Mouse (Mus musculus) liver, embryonic 16.5 days (tissue): ENCODE data around the gene Yaf2. TPM values are rescaled to one million over a fixed set of nuclear protein-coding genes. Genes with fewer than 3 reads are reported as not detected.

ENCODE experiments used
- ATAC-seq: fragments of 200-750 bp; cut with Nextera tagmentation; 2 replicates; pipeline ENCODE4 v1.8.0; 2017; ENCODE audit warnings: low read depth, mild to moderate bottlenecking, moderate number of reproducible peaks, moderate library complexity
- H3K27ac ChIP-seq: fragments of 300-500 bp; sonication (generic); 2 replicates; pipeline ENCODE4 v1.5.1; 2014; ENCODE audit warnings: mild to moderate bottlenecking, low read length
- H3K27me3 ChIP-seq: fragments of 300-500 bp; sonication (generic); 2 replicates; pipeline ENCODE4 v1.6.1; 2014; ENCODE audit warnings: low read depth, low read length, mixed read lengths; ENCODE audit not compliant: control insufficient read depth, insufficient read depth
- H3K36me3 ChIP-seq: fragments of 300-500 bp; sonication (generic); 2 replicates; pipeline ENCODE4 v1.6.1; 2014; ENCODE audit warnings: mild to moderate bottlenecking; ENCODE audit not compliant: control insufficient read depth, insufficient read depth
- H3K4me1 ChIP-seq: fragments of 300-500 bp; sonication (generic); 2 replicates; pipeline ENCODE4 v1.6.1; 2014; ENCODE audit warnings: low read depth, low read length, mixed read lengths; ENCODE audit not compliant: control insufficient read depth
- H3K4me2 ChIP-seq: fragments of 300-500 bp; sonication (generic); 2 replicates; pipeline ENCODE4 v1.6.1; 2014; ENCODE audit warnings: low read depth, low read length, mixed read lengths
- H3K4me3 ChIP-seq: fragments of 300-500 bp; sonication (generic); 2 replicates; pipeline ENCODE4 v1.5.1; 2014; ENCODE audit warnings: low read depth, mild to moderate bottlenecking, low read length
- H3K9ac ChIP-seq: fragments of 300-500 bp; sonication (generic); 2 replicates; pipeline ENCODE4 v1.6.1; 2014; ENCODE audit warnings: low read depth, low read length
- H3K9me3 ChIP-seq: fragments of 300-500 bp; sonication (generic); replicated peaks from 2 replicates; pipeline ENCODE4 v1.6.1; 2016; ENCODE audit warnings: low read length; ENCODE audit not compliant: control insufficient read depth
- WGBS: fragments of 180-500 bp; shearing (Covaris S2); extraction: QIAGEN DNeasy Blood & Tissue Kit; methylation state at CpG from one replicate; pipeline ENCODE4 v1.1.7; 2014; ENCODE audit not compliant: insufficient replicate concordance; 5-methylcytosine and 5-hydroxymethylcytosine counted together
- polyA plus RNA-seq: library from polyadenylated mRNA; unstranded; fragments of >200 nt; fragmentation: Nextera tagmentation; extraction: Ambion mirVana; gene quantifications from 2 replicates; pipeline ENCODE4 v1.2.1, GENCODE M21; 2015

The Yaf2 gene
- polyA plus RNA-seq, 1 experiment from 2014 or later = 11.9 TPM

DNA sequence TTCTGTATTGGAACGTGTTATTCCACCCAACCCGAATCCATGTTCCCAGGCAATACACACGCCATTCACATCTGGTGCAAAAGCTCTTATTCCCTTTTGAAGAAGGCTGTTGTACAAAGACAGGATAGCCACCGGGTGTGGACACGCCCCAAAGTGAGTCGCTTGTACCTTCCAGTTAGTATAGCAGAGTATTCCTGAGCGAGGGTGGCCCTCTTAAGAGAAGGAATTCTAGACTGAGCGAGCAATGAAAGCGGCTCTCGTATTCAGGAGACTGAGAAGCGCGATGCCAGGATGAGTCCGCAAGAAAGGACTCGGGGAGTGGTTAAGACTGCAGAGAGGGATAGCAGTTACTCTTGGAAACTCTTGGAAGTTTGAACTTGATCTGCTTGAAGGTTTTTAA is 60.5 kb downstream of the Yaf2 start:
- Histone ChIP-seq H3K9ac (peak overlapping the region; percentile 74), H3K27me3 (no peaks in the 10 kb centered on the region), H3K27ac (peak overlapping the region; percentile 87), H3K9me3 (no peaks in the 10 kb centered on the region), H3K4me3 (peak overlapping the region; percentile 84), H3K4me2 (peak overlapping the region; percentile 86), H3K4me1 (peaks cover 27% of the 10 kb centered on the region), H3K36me3 (no peaks in the 10 kb centered on the region)
- ATAC-seq = no peak
- WGBS = 4% methylated on average over 14 of the region's 14 CpGs

GRCm38 (mm10) chr15:93275623-93276022 is 61.1 kb downstream of the Yaf2 start:
- H3K36me3 ChIP-seq = no peaks in the 10 kb centered on the region
- H3K27ac ChIP-seq = peak overlapping the region; percentile 87
- peak overlapping the region; percentile 74 for H3K9ac ChIP-seq
- ATAC-seq = peak; percentile 35
- peak overlapping the region; percentile 86 for H3K4me2 ChIP-seq
- H3K4me3 ChIP-seq = peak overlapping the region; percentile 84
- H3K4me1 ChIP-seq = peaks cover 29% of the 10 kb centered on the region
- WGBS = under 1% methylated on average over 21 of the region's 21 CpGs
- H3K27me3 ChIP-seq = no peaks in the 10 kb centered on the region
- no peaks in the 10 kb centered on the region for H3K9me3 ChIP-seq

GRCm38 (mm10) chr15:93274679-93275583 is 61.8 kb downstream of the Yaf2 start, which contains the start of gene Gxylt1:
TSS of gene Gxylt1 (minus strand) at chr15:93275179.
- peak; percentile 96 for ATAC-seq
- peak within 1 kb of the TSS; percentile 94 for H3K4me2 ChIP-seq
- H3K27me3 ChIP-seq = no peaks in the 10 kb centered on the region
- no peaks in the 10 kb centered on the region for H3K36me3 ChIP-seq
- peak within 1 kb of the TSS; percentile 84 for H3K4me3 ChIP-seq
- under 1% methylated on average over 91 of the region's 93 CpGs for whole genome bisulfite sequencing
- peak within 1 kb of the TSS; percentile 87 for H3K9ac ChIP-seq
- H3K27ac ChIP-seq = peak within 1 kb of the TSS; percentile 87
- peaks cover 32% of the 10 kb centered on the region for H3K4me1 ChIP-seq
- no peaks in the 10 kb centered on the region for H3K9me3 ChIP-seq

DNA sequence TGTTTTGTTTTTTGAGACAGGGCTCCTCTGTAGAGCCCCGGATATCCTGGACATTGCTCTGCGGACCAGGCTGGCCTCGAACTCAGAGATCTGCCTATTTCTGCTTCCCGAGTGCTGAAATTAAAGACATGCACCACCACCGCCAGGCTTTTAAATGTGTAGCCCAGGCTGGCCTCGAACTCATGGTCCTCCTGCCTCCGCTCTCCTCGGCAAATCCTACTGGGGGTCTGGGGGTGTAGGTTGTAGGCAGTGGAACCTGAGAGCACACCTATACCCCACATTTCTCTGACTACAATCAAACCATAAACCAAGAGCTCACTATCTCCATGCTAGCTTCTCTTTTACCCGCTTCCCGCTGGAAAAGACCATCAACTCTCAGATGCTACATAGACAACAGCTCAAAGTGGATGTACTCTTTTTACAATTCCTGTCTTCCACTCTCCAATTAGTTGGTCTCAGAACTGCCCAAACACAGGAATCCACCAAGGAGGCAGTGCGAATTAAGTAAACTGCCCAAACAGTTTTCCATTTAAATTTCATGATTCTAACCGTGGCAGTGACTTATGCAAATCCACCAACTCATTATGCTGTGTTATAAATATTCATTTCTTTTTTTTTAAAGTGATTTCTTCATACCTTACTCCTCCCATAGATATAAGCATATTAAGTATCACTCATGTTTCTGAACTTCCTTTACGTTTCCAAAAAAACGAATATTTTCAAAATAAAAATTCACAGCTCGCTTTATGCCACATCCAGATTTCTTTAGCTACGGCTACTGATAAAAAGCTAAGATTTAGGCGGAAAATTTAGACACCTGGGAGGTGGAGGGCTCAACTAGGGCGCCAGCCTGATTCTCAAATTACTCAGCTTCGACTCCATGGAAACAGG is 62.7 kb downstream of the Yaf2 start:
- no peak for ATAC-seq
- Histone ChIP-seq H3K4me2 (peak overlapping the region; percentile 94), H3K9me3 (no peaks in the 10 kb centered on the region), H3K36me3 (no peaks in the 10 kb centered on the region; the same call in 1 of the 2 replicates), H3K9ac (peak overlapping the region; percentile 87), H3K4me3 (peak overlapping the region; percentile 84), H3K27ac (peak overlapping the region; percentile 84), H3K27me3 (no peaks in the 10 kb centered on the region), H3K4me1 (peaks cover 32% of the 10 kb centered on the region)
- 40% methylated on average over 19 of the region's 19 CpGs for WGBS

- Histone ChIP-seq H3K27ac (no peak overlapping the region), H3K9me3 (no peaks in the 10 kb centered on the region), H3K4me3 (peak overlapping the region; percentile 10; the same call in 1 of the 2 replicates), H3K9ac (no peak overlapping the region), H3K36me3 (no peaks in the 10 kb centered on the region; the same call in 1 of the 2 replicates), H3K4me2 (0 out of 2 replicates have a peak overlapping the region, but pooled peaks have one; percentile 26), H3K27me3 (no peaks in the 10 kb centered on the region), H3K4me1 (peaks cover 32% of the 10 kb centered on the region)
- no peak for ATAC-seq
- 42% methylated on average over 9 of the region's 9 CpGs for WGBS
These were observed 63.8 kb downstream of the Yaf2 start for GRCm38 (mm10) chr15:93272948-93273347.

DNA sequence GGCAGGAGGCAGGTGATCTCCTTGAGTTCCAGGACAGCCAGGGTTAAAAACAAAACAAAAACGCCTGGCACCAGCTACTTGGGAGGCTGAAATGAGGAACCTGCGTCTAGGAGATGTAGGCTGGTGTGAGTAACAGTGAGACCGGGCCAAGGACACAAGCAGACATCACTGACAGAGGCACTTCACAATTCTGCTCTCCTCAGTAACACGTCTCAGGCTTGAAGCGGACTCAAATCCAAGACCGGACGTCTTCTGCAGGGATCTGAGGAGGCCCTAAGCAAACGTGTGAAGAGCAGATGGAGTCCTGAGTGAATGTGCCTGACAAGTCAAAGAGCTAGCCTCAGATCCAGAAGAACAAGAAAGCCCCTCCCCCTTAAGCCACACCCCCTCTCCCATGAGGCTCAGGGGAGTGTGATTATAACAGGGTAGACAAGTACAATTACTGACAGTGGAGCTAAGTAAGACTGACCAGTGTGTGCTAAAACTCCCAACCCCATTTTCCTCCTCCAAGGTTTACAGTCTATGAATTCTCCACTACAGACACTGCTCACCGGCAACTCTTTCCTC is 66.4 kb downstream of the Yaf2 start:
- no peaks in the 10 kb centered on the region; the same call in 1 of the 2 replicates for H3K36me3 ChIP-seq
- H3K27ac ChIP-seq = no peak overlapping the region
- no peak for ATAC-seq
- H3K9me3 ChIP-seq = no peaks in the 10 kb centered on the region
- H3K9ac ChIP-seq = no peak overlapping the region
- no peak overlapping the region for H3K4me2 ChIP-seq
- 54% methylated on average over 9 of the region's 9 CpGs for WGBS
- no peak overlapping the region for H3K4me3 ChIP-seq
- H3K27me3 ChIP-seq = no peaks in the 10 kb centered on the region
- peaks cover 22% of the 10 kb centered on the region for H3K4me1 ChIP-seq

- Histone ChIP-seq H3K27me3 (no peaks in the 10 kb centered on the region), H3K4me2 (no peak overlapping the region), H3K4me1 (peaks cover 22% of the 10 kb centered on the region), H3K9me3 (no peaks in the 10 kb centered on the region), H3K4me3 (no peak overlapping the region), H3K9ac (no peak overlapping the region), H3K27ac (no peak overlapping the region), H3K36me3 (no peaks in the 10 kb centered on the region; the same call in 1 of the 2 replicates)
- no peak for ATAC-seq
- WGBS = 82% methylated on average over 7 of the region's 7 CpGs
These were observed 67.2 kb downstream of the Yaf2 start for GRCm38 (mm10) chr15:93269572-93269971.

- 85% methylated on average over 1 of the region's 1 CpGs for WGBS
- no peak overlapping the region for H3K27ac ChIP-seq
- ATAC-seq = no peak
- H3K36me3 ChIP-seq = no peaks in the 10 kb centered on the region; the same call in 1 of the 2 replicates
- H3K9me3 ChIP-seq = no peaks in the 10 kb centered on the region
- no peak overlapping the region for H3K9ac ChIP-seq
- no peak overlapping the region for H3K4me2 ChIP-seq
- H3K4me3 ChIP-seq = no peak overlapping the region
- no peaks in the 10 kb centered on the region for H3K27me3 ChIP-seq
- H3K4me1 ChIP-seq = peaks cover 12% of the 10 kb centered on the region
These were observed 68.7 kb downstream of the Yaf2 start for GRCm38 (mm10) chr15:93268001-93268400.
